ENCODE assay signal across 14 mouse cellular contexts in genomic region chr6:34707521-34707920, GRCm38 (mm10).
DNase-seq lines count a peak whose midpoint lies in the region; ATAC-seq lines count a peak whose summit lies in the region.
"Had no signal": no experiment of that assay in that cellular context is flagged by ENCODE, and none has a peak within 500 bp of the region (broad histone marks: within the 10 kb centered on the region; RNA-seq: fewer than 3 reads in every experiment).

No protein-coding gene starts in this region.

- peaks cover 19% of the 10 kb centered on the region for H3K36me3 ChIP-seq in heart, embryonic 14.5 days (ENCODE audit: control insufficient read depth, insufficient read depth, low read length)
- peaks cover 10% of the 10 kb centered on the region; the same call in 1 of the 2 replicates for H3K36me3 ChIP-seq in intestine, embryonic 15.5 days
- H3K36me3 ChIP-seq: midbrain, embryonic 15.5 days; neural tube, embryonic 15.5 days had no signal

- peak; percentile 32; the same call in 1 of the 2 replicates for ATAC-seq in heart, embryonic 14.5 days (ENCODE audit: insufficient number of reproducible peaks, insufficient read depth, low FRiP score, low read depth)
- no peak for ATAC-seq in intestine, embryonic 15.5 days
- ATAC-seq: forebrain, embryonic 13.5 days; inflammation-experienced regulatory T-cells, adult 6 months; midbrain, embryonic 15.5 days had no signal

- peak overlapping the region; percentile 3; the same call in 1 of the 2 replicates for H3K9ac ChIP-seq in heart, embryonic 14.5 days (ENCODE audit: low read length)
- no peak overlapping the region for H3K9ac ChIP-seq in intestine, embryonic 15.5 days
- H3K9ac ChIP-seq: forebrain, embryonic 13.5 days; midbrain, embryonic 15.5 days; neural tube, embryonic 15.5 days had no signal

- no peak overlapping the region; the same call in 1 of the 2 replicates for H3K4me2 ChIP-seq in heart, embryonic 14.5 days (ENCODE audit: low read length)
- no peak overlapping the region for H3K4me2 ChIP-seq in intestine, embryonic 15.5 days (replicated peaks)
- H3K4me2 ChIP-seq: forebrain, embryonic 13.5 days; midbrain, embryonic 15.5 days; neural tube, embryonic 15.5 days had no signal

- H3K9me3 ChIP-seq in heart, embryonic 14.5 days (ENCODE audit: control insufficient read depth, low read length) = peaks cover 27% of the 10 kb centered on the region
- H3K9me3 ChIP-seq in intestine, embryonic 15.5 days = no peaks in the 10 kb centered on the region
- H3K9me3 ChIP-seq: midbrain, embryonic 15.5 days; neural tube, embryonic 15.5 days had no signal

- 4% methylated on average over 2 of the region's 2 CpGs for WGBS in heart, embryonic 14.5 days
- 35% methylated on average over 2 of the region's 2 CpGs for WGBS in intestine, embryonic 15.5 days

- intact Hi-C loops in heart, postnatal 14 days (cut with DNase I) = loop anchor here (5.0 kb wide), 1 partner anchor 110 kb away; the partner anchor contains the start of gene Cald1

- peaks cover 27 to 53% of the 10 kb centered on the region in 2 experiments for H3K4me1 ChIP-seq in heart, embryonic 14.5 days (ENCODE audit: control insufficient read depth in 2 of 2, insufficient read depth in 2 of 2, low read length in 2 of 2)
- peaks cover 27% of the 10 kb centered on the region for H3K4me1 ChIP-seq in intestine, embryonic 15.5 days (replicated peaks)

- H3K4me3 ChIP-seq in heart, embryonic 14.5 days (ENCODE audit: control insufficient read depth in 1 of 2, insufficient read depth in 1 of 2, low read depth in 1 of 2, low read length in 2 of 2) = no peak overlapping the region
- H3K4me3 ChIP-seq in intestine, embryonic 15.5 days (replicated peaks) = no peak overlapping the region
- H3K4me3 ChIP-seq: forebrain, embryonic 13.5 days; midbrain, embryonic 15.5 days; neural tube, embryonic 15.5 days had no signal

- peak overlapping the region; percentile 84 to 95 for H3K27ac ChIP-seq in heart, embryonic 14.5 days (replicated peaks in 1 of 2; ENCODE audit: control insufficient read depth in 1 of 2, insufficient read depth in 1 of 2, low read depth in 2 of 2, low read length in 2 of 2)
- H3K27ac ChIP-seq in intestine, embryonic 15.5 days = peak overlapping the region; percentile 23; the same call in 1 of the 2 replicates
- H3K27ac ChIP-seq: forebrain, embryonic 13.5 days; midbrain, embryonic 15.5 days; neural tube, embryonic 15.5 days had no signal

- DNase-seq in heart, postnatal 14 days = no peak
- peak; percentile 35 for DNase-seq in retina, postnatal 1 day
- no peak for DNase-seq in retina, embryonic 14.5 days (ENCODE audit: low spot score)
- no peak for DNase-seq in cerebellum, adult 11 months
- DNase-seq in ovary, postnatal 36 days (ENCODE audit: low spot score) = no peak
- no peak for DNase-seq in urinary bladder, postnatal 14 days (ENCODE audit: low spot score)
- DNase-seq: adrenal gland, postnatal 10 days; embryo, embryonic 11 days had no signal

- no peaks in the 10 kb centered on the region for H3K27me3 ChIP-seq in heart, embryonic 14.5 days (ENCODE audit: control insufficient read depth, insufficient read depth, low read length)
- H3K27me3 ChIP-seq in intestine, embryonic 15.5 days (replicated peaks) = no peaks in the 10 kb centered on the region
- H3K27me3 ChIP-seq: forebrain, embryonic 13.5 days; midbrain, embryonic 15.5 days; neural tube, embryonic 15.5 days had no signal
